Mouse (Mus musculus): Measurements from ENCODE around the gene Krtap12-1.
A peak's percentile ranks its signal among the peaks of the same experiment; 100 is the strongest.
"Not testable (repeated sequence)": the region's sequence is repeated elsewhere in the genome, so short reads cannot be mapped to it uniquely, and the experiment has no call there.

Gene Krtap12-1

DNA sequence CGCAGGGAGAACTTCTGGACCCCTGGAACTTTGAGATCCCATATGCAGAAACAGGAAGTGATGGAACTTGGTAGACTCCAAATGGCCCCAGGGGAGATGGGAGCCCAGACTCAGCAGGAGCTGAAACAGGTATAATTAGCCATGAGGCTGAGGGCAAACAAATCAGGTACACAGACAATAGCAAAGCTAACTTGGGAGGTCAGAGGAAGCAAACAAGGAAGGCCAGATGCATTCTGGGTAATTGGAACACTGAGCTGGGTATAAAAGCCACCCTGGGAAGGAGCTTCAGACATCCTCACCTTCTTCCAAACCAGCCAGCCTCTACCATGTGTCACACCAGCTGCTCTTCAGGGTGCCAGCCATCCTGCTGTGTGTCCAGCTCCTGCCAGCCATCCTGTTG lies at the start of gene Krtap12-1:
Krtap12-1 (plus strand) TSS at position 301 of the 400 bp plus-strand sequence.
- not testable (repeated sequence) for DNase-seq

GRCm38 (mm10) chr10:77670710-77671109 lies 49.7 kb upstream of the Krtap12-1 start:
- DNase-seq = no peak

- DNase-seq = no peak
Measured at GRCm38 (mm10) chr10:77671519-77671918, 48.9 kb upstream of the Krtap12-1 start.

GRCm38 (mm10) chr10:77673765-77674164 lies 46.6 kb upstream of the Krtap12-1 start:
- DNase-seq = peak; percentile 62 to 70

GRCm38 (mm10) chr10:77677562-77677961 lies 42.8 kb upstream of the Krtap12-1 start:
- DNase-seq = peak; percentile 42 to 43

- DNase-seq = no peak
Measured at GRCm38 (mm10) chr10:77682994-77683393, 37.4 kb upstream of the Krtap12-1 start.

- no peak for DNase-seq
Measured at GRCm38 (mm10) chr10:77684181-77684580, 36.2 kb upstream of the Krtap12-1 start.

DNA sequence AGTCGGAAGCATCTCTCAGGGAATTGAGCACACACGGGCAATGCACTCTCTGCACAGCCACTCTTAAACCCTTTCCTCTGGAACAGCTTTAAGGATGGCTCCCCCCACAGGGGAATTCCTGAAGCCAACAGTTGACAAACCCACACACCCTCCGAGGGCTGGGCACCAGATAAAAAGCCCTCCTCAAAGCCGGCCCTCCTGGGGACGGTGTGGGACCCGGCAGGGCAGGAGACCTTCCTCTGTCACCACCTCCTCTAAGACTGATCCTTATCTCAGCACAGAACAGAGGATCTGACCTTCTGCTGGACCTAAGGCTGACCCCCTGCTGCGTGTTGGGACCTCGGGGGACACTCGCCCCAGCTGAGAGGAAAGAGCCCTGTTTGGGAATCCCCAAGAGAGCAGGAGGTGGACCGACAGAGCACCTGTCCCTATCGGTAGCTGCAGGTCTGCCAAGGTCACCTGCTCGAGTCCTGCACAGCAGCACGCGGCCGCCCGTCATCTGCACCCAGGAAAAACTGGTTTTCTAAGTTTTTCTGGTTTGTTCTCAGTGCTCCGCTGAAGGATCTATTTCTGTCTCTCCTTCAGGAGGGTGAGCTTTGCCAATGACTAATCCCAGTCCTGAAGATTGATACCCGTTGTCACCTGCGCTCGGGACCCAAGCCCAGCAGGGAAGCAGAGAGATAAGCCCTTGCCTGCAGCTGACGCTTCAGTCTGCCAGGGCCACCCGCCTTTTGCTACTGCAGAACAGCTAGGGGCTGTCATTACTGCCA lies 34.3 kb upstream of the Krtap12-1 start, which contains the start of gene Tspear:
Tspear (plus strand) TSS at position 675 of the 770 bp plus-strand sequence.
- DNase-seq = no peak

DNA sequence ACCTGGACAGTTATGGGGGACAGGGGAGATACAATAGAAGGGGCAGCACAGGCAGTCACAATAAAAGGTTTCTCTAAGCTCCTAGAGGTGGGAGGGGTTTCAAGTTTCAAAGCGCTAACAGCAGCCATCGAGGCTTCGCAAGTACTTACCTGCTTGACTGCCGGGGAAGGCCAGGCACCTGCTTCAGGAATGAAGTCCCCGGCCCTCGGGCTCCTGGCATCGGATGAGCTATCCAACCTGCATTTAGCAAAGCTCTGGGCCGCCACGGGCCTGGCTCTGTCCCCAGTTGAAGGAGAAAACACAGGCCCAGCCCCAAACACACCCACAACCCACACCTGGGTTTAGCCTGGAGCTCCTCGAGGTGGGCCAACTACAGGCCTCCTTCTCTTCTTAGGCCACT lies 33.4 kb upstream of the Krtap12-1 start:
- DNase-seq = no peak

GRCm38 (mm10) chr10:77690356-77690807 lies 30.0 kb upstream of the Krtap12-1 start, which contains the start of gene Gm19402:
Gm19402 (minus strand) TSS chr10:77690757.
- DNase-seq = not testable (repeated sequence)

DNA sequence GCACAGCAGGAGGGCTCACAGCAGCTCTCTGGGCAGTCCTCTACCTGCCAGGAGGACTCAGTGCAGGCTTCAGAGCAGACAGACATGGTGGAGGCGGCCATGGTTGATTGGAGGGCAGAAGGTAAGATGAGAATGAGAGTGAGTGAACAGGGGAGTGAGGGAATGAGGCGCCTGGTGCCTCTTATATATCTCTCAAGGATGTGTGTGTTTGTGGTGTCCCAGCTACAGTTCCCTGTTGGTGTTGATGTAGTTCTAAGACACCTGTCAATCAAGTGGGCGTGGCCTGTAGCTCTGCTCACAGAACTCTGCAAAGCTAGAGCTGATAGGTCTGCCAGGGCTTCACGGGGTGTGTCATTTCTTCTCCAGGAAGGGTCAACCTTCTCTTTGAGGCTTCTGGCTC lies 23.3 kb upstream of the Krtap12-1 start, which contains the start of gene Gm9508:
Gm9508 (minus strand) TSS at position 101 of the 400 bp plus-strand sequence.
- DNase-seq = no peak

GRCm38 (mm10) chr10:77706326-77706725 lies 14.1 kb upstream of the Krtap12-1 start, which contains the start of gene Gm10272:
Gm10272 (plus strand) TSS chr10:77706626.
- no peak for DNase-seq

GRCm38 (mm10) chr10:77709831-77710230 lies 10.6 kb upstream of the Krtap12-1 start:
- no peak for DNase-seq

DNA sequence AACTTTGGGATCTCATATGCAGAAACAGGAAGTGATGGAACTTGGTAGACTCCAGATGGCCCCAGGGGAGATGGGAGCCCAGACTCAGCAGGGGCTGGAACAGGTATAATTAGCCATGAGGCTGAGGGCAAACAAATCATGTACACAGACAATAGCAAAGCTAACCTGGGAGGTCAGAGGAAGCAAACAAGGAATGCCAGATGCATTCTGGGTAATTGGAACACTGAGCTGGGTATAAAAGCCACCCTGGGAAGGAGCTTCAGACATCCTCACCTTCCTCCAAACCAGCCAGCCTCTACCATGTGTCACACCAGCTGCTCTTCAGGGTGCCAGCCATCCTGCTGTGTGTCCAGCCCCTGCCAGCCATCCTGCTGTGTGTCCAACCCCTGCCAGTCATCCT lies 9.2 kb upstream of the Krtap12-1 start, which contains the start of gene Gm10024:
Gm10024 (plus strand) TSS at position 301 of the 400 bp plus-strand sequence.
- DNase-seq = not testable (repeated sequence)

GRCm38 (mm10) chr10:77713734-77714133 lies 6.7 kb upstream of the Krtap12-1 start:
- no peak for DNase-seq

DNA sequence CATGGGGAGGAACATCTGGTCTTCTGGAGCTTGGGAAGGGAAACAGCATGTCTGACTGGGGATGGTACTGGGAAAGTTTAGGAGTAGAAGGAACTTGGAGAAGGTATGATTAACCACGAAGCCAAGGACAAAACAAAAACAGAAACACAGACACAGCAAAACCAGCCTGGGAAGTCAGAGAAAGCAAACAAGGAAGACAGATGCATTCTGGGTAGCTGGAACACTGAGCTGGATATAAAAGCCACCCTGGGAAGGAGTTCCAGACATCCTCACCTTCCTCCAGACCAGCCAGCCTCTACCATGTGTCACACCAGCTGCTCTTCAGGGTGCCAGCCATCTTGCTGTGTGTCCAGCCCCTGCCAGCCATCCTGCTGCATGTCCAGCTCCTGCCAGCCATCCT lies 4.9 kb upstream of the Krtap12-1 start, which contains the start of gene Gm10142:
Gm10142 (plus strand) TSS at position 301 of the 400 bp plus-strand sequence.
- no peak for DNase-seq

GRCm38 (mm10) chr10:77724855-77725254 lies 4.5 kb downstream of the Krtap12-1 start:
- DNase-seq = no peak

- no peak for DNase-seq
Measured at GRCm38 (mm10) chr10:77726186-77726585, 5.8 kb downstream of the Krtap12-1 start, which contains the start of gene Gm10100. Gm10100 (plus strand) TSS chr10:77726486.

- no peak for DNase-seq
Measured at GRCm38 (mm10) chr10:77728280-77728679, 7.9 kb downstream of the Krtap12-1 start.

- DNase-seq = peak in 1 of 2 experiments; percentile 11
Measured at GRCm38 (mm10) chr10:77729241-77729640, 8.8 kb downstream of the Krtap12-1 start.

GRCm38 (mm10) chr10:77735928-77736327 lies 15.5 kb downstream of the Krtap12-1 start:
- DNase-seq = no peak

GRCm38 (mm10) chr10:77738929-77739328 lies 18.5 kb downstream of the Krtap12-1 start:
- no peak for DNase-seq

GRCm38 (mm10) chr10:77741924-77742688 lies 21.7 kb downstream of the Krtap12-1 start, which contains the start of gene Gm18596:
Gm18596 (minus strand) TSS chr10:77742638.
- DNase-seq = not testable (repeated sequence)

Measured in thymus, postnatal 36 days (tissue).